Mouse (Mus musculus) ES-Bruce4 (cell line): ENCODE measurements at regions not wholly inside any gene's neighbourhood (a gene's known extent, or its start where the extent isn't known, plus 50 kb on each side); places are given as distances from the start of the nearest gene placed in this dataset.

Experiments used
- H3K27ac ChIP-seq: 2 replicates; pipeline ENCODE4 v1.5.1; 2012; ENCODE audit warnings: low read length, inconsistent platforms; ENCODE audit not compliant: insufficient read depth
- H3K27me3 ChIP-seq: 2 replicates; pipeline ENCODE4 v1.6.1; 2012; ENCODE audit warnings: mild to moderate bottlenecking, low read length, inconsistent platforms; ENCODE audit not compliant: control insufficient read depth, poor library complexity, insufficient read depth, severe bottlenecking
- H3K36me3 ChIP-seq: 2 replicates; pipeline ENCODE4 v1.6.1; 2012; ENCODE audit warnings: inconsistent platforms, mild to moderate bottlenecking, low read length, moderate library complexity; ENCODE audit not compliant: control insufficient read depth, poor library complexity, insufficient read depth, severe bottlenecking
- H3K4me1 ChIP-seq: one replicate; pipeline ENCODE4 v1.8.1; 2011; ENCODE audit warnings: low read length; ENCODE audit not compliant: control insufficient read depth, insufficient read depth
- H3K4me3 ChIP-seq: 2 replicates; pipeline ENCODE4 v1.5.1; 2011; ENCODE audit warnings: low read depth, mild to moderate bottlenecking, low read length
- H3K9ac ChIP-seq: 2 replicates; pipeline ENCODE4 v1.6.1; 2012; ENCODE audit warnings: low read depth, mild to moderate bottlenecking, inconsistent platforms; ENCODE audit not compliant: poor library complexity, severe bottlenecking
- H3K9me3 ChIP-seq: replicated peaks from 2 replicates; pipeline ENCODE4 v1.6.1; 2012; ENCODE audit warnings: mild to moderate bottlenecking, low read length, inconsistent platforms; ENCODE audit not compliant: control insufficient read depth, poor library complexity, insufficient read depth, severe bottlenecking
- CTCF ChIP-seq: IDR thresholded peaks from one replicate; pipeline ENCODE4 v1.8.1; 2011; ENCODE audit warnings: low read depth, low read length
- EP300 ChIP-seq: IDR thresholded peaks from 2 replicates; pipeline ENCODE4 v1.6.1; 2011; ENCODE audit warnings: low read depth, low read length; ENCODE audit not compliant: insufficient read depth
- POLR2A ChIP-seq: IDR thresholded peaks from one replicate; pipeline ENCODE4 v1.8.1; 2011; ENCODE audit warnings: low read length; ENCODE audit not compliant: insufficient read depth

GRCm38 (mm10) chr13:55902255-55902654 lies 66.3 kb upstream of the Pitx1 start:
- Histone ChIP-seq H3K4me1 (no peaks in the 10 kb centered on the region), H3K27me3 (no peaks in the 10 kb centered on the region), H3K4me3 (no peak overlapping the region), H3K9me3 (no peaks in the 10 kb centered on the region), H3K9ac (no peak overlapping the region), H3K27ac (no peak overlapping the region), H3K36me3 (no peaks in the 10 kb centered on the region)
- TF ChIP-seq EP300 = no peak
- no peak for TF ChIP-seq CTCF
- TF ChIP-seq POLR2A = no peak

- Histone ChIP-seq H3K9ac (no peak overlapping the region), H3K27ac (no peak overlapping the region), H3K4me1 (no peaks in the 10 kb centered on the region), H3K27me3 (no peaks in the 10 kb centered on the region), H3K9me3 (no peaks in the 10 kb centered on the region), H3K4me3 (no peak overlapping the region), H3K36me3 (no peaks in the 10 kb centered on the region)
- no peak for TF ChIP-seq POLR2A
- TF ChIP-seq EP300 = no peak
- TF ChIP-seq CTCF = no peak
These were observed 64.2 kb upstream of the Pitx1 start for GRCm38 (mm10) chr13:55900190-55900526.

GRCm38 (mm10) chr13:55899501-55900189 lies 63.7 kb upstream of the Pitx1 start:
- no peak for TF ChIP-seq EP300
- no peak for TF ChIP-seq CTCF
- TF ChIP-seq POLR2A = no peak
- H3K4me1 ChIP-seq = no peaks in the 10 kb centered on the region
- no peak overlapping the region for H3K4me3 ChIP-seq
- H3K9ac ChIP-seq = no peak overlapping the region
- H3K27ac ChIP-seq = no peak overlapping the region
- no peaks in the 10 kb centered on the region for H3K27me3 ChIP-seq
- no peaks in the 10 kb centered on the region for H3K9me3 ChIP-seq
- no peaks in the 10 kb centered on the region for H3K36me3 ChIP-seq

GRCm38 (mm10) chr13:55898999-55899398 lies 63.0 kb upstream of the Pitx1 start:
- no peaks in the 10 kb centered on the region for H3K27me3 ChIP-seq
- no peak overlapping the region for H3K4me3 ChIP-seq
- no peak overlapping the region for H3K9ac ChIP-seq
- H3K36me3 ChIP-seq = no peaks in the 10 kb centered on the region
- H3K9me3 ChIP-seq = no peaks in the 10 kb centered on the region
- TF ChIP-seq EP300 (no peak), POLR2A (no peak), CTCF (no peak)
- H3K27ac ChIP-seq = no peak overlapping the region
- H3K4me1 ChIP-seq = no peaks in the 10 kb centered on the region

GRCm38 (mm10) chr13:55898257-55898950 lies 62.4 kb upstream of the Pitx1 start:
- TF ChIP-seq EP300 (no peak), CTCF (no peak), POLR2A (no peak)
- no peaks in the 10 kb centered on the region for H3K4me1 ChIP-seq
- H3K4me3 ChIP-seq = no peak overlapping the region
- no peaks in the 10 kb centered on the region for H3K36me3 ChIP-seq
- no peaks in the 10 kb centered on the region for H3K27me3 ChIP-seq
- no peaks in the 10 kb centered on the region for H3K9me3 ChIP-seq
- H3K27ac ChIP-seq = no peak overlapping the region
- no peak overlapping the region for H3K9ac ChIP-seq

GRCm38 (mm10) chr13:55895505-55895904 lies 59.5 kb upstream of the Pitx1 start:
- Histone ChIP-seq H3K9ac (no peak overlapping the region), H3K27me3 (no peaks in the 10 kb centered on the region), H3K4me3 (no peak overlapping the region), H3K36me3 (no peaks in the 10 kb centered on the region), H3K4me1 (no peaks in the 10 kb centered on the region), H3K9me3 (no peaks in the 10 kb centered on the region), H3K27ac (no peak overlapping the region)
- TF ChIP-seq EP300 (no peak), POLR2A (no peak), CTCF (no peak)
